Mouse (Mus musculus): ENCODE data around the gene Ndufb3.
A peak's percentile ranks its signal among the peaks of the same experiment; 100 is the strongest.
"Not testable (repeated sequence)": the region's sequence is repeated elsewhere in the genome, so short reads cannot be mapped to it uniquely, and the experiment has no call there.

The Ndufb3 gene

GRCm38 (mm10) chr1:58617978-58618668, 31.9 kb downstream of the Ndufb3 start:
- no peak for DNase-seq

GRCm38 (mm10) chr1:58618766-58619165, 32.6 kb downstream of the Ndufb3 start:
- no peak for DNase-seq

- no peak for DNase-seq
Observed at GRCm38 (mm10) chr1:58621251-58621650, 35.1 kb downstream of the Ndufb3 start.

- DNase-seq, result peak; percentile 46
Observed at GRCm38 (mm10) chr1:58621996-58622748, 36.0 kb downstream of the Ndufb3 start.

- not testable (repeated sequence) for DNase-seq
Observed at GRCm38 (mm10) chr1:58628847-58629246, 42.7 kb downstream of the Ndufb3 start.
